Mouse (Mus musculus): Measurements from ENCODE around the gene Itgal.
"Not testable (repeated sequence)": the region's sequence is repeated elsewhere in the genome, so short reads cannot be mapped to it uniquely, and the experiment has no call there.

The Itgal gene

DNA sequence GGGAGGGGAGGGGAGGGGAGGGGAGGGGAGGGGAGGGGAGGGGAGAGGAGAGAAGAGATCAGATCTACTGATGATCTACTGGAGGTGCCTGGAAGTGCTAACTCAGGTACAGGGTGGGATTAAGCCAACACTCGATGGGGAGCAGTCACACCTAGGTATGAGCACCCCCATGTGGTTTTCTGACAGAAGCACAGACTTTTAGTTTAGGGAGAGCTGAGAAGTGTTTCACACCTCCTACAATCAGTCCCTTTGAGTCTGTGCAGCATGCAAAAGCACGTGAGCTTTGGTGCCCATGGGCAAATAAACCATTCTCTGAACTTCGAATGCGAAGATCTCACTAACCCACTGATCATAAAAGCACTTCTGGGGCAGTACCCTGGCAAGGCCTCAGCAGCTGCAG is 46.3 kb downstream of the Itgal start:
- DNase-seq (ENCODE audit: low spot score in 2 of 2), result no peak

DNA sequence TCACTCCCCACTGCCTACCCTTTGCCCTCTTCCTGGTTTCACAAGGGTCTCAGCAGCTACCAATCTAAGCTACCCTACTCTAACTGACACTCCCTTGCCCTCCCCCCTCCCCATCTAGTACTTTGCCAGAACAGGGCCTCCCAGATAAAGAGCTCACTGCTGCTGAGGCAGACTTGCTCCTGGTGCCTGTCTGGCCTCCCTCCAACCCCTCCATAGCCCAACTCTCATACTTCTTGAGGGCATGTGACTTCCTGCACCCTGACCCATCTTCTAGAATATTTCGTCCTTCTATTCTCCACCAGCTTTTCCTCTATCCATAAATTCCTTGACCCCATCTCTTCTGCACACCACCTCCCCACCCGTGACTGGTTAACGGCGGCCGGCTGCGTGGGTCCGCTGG is 46.8 kb downstream of the Itgal start:
- DNase-seq (ENCODE audit: low spot score in 2 of 2), result no peak

DNA sequence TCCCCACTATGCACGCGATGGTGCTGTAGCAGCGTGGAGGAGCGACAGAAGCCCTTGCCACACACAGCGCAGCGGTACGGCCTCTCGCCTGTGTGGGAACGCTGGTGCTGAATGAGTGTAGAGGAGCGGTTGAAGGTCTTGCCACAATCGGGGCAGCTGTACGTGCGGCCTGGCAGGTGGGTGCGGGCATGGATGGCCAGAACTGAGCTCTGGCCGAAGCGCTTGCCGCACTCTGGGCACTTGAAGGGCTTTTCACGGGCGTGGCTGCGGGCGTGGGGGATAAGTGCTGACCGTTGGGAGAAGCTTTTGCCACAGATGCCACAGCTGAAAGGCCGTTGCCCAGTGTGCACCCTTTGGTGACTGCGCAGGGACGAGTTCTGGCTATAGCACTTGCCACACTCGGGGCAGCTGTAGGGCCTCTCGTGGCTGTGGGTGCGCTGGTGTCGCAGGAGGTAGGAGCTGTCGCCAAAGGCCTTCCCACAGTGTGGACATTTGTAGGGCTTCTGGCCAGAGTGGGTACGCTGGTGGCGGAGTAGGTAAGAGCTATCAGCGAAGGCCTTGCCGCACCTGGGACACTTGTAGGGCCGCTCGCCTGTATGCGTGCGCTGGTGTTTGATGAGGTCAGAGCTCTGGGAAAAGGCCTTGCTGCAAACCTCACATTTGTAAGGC is 47.4 kb downstream of the Itgal start:
- peak in 1 of 2 experiments; percentile 33 for DNase-seq (ENCODE audit: low spot score in 2 of 2)

DNA sequence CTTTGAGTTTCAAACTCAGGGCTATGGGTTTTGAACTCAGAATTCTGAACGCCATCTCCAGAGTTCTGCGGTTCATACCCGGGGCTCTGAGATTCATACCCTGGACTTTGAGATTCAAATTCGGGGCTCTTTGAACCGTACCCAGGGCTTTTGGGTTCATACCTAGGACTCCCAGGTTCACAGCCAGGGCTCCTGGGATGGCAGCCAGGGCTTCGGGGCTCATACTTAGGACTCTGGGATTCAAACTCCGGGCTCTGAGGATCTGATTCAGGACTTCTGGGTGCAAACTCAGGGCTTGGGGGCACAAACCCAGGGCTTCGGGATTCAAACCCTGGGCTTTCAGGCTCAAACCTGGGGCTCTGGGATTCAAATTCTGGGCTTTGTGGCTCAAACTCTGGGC is 48.3 kb downstream of the Itgal start:
- no peak for DNase-seq (ENCODE audit: low spot score in 2 of 2)

DNA sequence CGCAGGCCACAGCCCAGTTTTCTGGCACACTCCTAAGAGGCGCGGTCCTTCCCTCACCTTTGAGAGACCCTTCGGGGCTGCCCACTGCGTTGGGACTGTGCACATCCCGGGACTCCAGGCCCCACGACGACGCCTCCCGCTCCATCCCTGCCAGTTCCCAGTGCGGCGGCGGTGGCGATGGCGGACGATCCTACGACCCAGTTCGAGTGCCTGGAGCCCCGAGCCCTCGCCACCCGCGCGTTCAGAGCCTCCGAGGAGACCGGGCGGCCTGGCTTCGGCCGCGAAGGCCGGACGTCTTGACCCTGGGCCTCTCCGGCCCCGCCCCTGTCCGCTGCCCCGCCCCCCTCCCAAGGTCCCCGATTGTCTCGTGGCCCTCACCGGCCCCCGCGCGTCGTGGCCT is 49.0 kb downstream of the Itgal start:
- DNase-seq (ENCODE audit: low spot score in 2 of 2), result peak; percentile 50 to 57

- peak; percentile 93 to 95 for DNase-seq (ENCODE audit: low spot score in 2 of 2)
These were observed 49.7 kb downstream of the Itgal start, which contains the start of gene Zfp768 for GRCm38 (mm10) chr7:127345512-127346325. Gene Zfp768, minus strand, starts transcription at chr7:127345589.

DNA sequence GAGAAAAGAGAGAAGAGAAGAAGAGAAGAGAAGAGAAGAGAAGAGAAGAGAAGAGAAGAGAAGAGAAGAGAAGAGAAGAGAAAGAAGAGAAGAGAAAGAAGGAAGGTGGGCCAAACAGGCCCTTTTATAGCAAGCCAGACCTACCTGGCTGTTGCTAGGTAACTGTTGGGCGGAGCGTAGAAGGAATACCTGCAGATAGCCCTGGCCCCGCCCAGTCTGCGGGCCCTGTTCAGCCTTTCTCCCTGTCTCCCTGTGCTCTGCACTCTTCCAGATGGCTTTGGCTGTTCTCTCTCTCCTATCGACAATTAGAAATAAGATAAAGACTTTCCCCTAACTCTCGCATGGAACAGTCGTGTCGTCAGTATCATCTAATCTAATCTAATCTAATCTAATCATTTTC is 50.6 kb downstream of the Itgal start:
- no peak for DNase-seq (ENCODE audit: low spot score in 2 of 2)

DNA sequence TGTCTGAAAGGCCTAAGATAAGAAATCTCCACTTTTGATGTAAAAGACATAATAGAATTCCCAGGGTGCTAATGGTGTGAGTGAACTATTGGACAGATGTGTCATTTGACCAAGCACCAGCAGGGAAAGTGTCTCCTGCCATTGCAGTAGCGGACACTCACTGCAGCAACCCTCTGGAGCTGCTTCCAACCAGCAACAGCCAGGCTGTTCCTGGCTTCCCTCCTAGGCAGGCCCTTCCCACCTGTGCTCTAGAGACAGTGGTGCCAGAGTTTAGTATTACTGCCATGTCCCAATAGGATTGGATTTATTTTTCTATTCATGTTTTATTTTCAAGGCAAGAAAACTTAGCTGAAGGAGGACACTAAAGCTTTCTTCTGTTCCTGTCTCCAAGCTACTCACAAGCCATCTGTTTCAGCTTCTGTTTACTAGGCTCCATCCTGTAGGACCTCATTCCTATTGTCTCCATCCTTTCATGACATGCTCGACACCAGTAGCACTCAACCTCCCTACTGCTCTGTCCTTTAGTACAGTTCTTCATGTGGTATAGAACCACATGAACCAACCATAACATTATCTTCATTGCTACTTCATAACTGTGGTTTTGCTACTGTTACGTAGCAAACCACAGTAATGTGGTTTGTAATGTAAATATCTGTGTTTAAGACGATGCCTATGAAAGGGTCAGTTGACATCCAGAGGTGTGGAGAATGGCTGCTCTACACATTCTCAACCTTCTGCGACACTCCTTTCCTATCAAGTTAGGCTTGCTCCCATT is 55.4 kb downstream of the Itgal start:
- DNase-seq (ENCODE audit: low spot score in 2 of 2), result no peak

- DNase-seq (ENCODE audit: low spot score in 2 of 2), result no peak
These were observed 59.7 kb downstream of the Itgal start for GRCm38 (mm10) chr7:127355796-127356195.

DNA sequence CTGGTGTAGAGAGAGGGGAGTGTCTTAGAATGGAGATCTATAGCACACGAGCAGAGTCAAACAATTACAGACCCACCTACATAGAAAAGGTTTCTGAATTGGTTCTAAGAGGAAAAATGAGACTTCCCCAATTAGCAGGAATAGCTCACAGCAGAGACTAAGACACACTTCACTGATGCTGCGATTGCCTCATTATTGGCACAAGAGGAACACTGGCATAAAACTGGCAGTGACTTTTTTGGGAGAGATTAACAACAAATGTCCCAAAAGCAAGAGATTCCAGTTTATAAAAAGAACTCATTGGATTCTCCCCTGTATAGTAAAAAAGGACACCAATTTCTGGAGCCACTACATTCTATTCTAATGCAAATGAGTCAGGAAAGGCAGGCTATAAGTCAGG is 61.8 kb downstream of the Itgal start:
- no peak for DNase-seq (ENCODE audit: low spot score in 2 of 2)

GRCm38 (mm10) chr7:127358472-127358871 is 62.4 kb downstream of the Itgal start:
- no peak for DNase-seq (ENCODE audit: low spot score in 2 of 2)

DNA sequence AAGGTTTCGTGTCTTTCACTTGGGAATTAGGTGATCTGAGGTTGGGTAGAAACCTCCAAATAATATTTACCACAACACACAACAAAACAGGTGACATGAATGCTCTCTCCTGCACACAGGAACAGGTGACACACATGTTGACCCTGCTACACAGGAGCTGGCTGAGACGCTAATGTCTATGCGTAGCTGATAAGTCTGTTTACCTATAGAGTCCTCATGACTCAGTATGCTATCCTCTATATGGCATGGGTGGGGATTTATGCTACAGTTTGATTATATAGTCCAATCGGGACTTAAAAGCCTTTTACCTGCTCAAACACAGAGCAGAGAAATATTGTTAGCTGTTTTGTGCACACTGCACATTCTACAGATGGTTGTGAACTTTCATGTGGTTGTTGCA is 64.2 kb downstream of the Itgal start:
- no peak for DNase-seq (ENCODE audit: low spot score in 2 of 2)

DNA sequence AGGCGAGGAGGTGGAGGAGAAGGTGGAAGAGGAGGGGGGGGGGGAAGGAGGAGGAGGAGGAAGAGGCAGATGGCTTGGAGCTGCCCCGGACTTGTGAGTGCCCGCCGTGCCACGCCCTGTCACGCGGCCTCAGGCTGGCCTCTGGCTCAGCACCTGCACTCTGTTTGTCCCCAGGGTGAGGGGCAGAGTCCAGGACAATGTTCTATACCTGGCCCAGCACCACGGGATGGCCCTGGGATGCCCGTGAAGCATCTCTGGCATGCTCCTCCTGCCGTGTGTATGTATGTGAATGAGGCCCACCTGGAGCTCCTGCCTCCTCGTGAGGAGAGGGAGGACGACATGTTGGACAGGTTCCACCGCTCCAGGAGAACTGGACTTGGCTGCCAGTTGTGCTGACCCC is 65.4 kb downstream of the Itgal start:
- no peak for DNase-seq (ENCODE audit: low spot score in 2 of 2)

GRCm38 (mm10) chr7:127362418-127362817 is 66.4 kb downstream of the Itgal start:
- DNase-seq (ENCODE audit: low spot score in 2 of 2), result not testable (repeated sequence)

DNA sequence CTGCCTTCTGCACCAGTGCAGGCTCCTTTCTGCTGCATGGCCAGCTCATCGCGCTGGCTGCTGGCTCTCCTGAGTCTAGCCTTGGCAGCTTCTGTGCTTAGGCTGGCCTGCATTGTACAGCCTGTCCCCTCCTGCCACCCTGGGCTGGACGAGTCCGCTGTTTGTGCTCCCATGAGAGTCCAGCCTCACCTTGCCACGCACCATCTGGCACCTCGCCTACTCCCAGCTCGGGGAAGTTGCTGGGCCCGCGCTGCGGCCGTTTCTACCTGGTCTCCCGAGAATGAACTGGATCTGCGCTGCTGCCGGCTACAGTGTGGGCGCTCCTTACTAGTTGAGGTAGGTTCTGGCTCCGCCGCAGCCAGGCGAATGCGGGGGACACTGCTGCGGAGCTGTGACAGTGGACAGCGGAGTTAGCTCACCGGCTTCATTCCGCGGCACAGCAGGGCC is 67.4 kb downstream of the Itgal start:
- DNase-seq (ENCODE audit: low spot score in 2 of 2), result peak in 1 of 2 experiments; percentile 37

- no peak for DNase-seq (ENCODE audit: low spot score in 2 of 2)
These were observed 68.1 kb downstream of the Itgal start for GRCm38 (mm10) chr7:127364166-127364565.

GRCm38 (mm10) chr7:127366249-127366648 is 70.2 kb downstream of the Itgal start:
- no peak for DNase-seq (ENCODE audit: low spot score in 2 of 2)

GRCm38 (mm10) chr7:127371213-127371612 is 75.2 kb downstream of the Itgal start:
- no peak for DNase-seq (ENCODE audit: low spot score in 2 of 2)

DNA sequence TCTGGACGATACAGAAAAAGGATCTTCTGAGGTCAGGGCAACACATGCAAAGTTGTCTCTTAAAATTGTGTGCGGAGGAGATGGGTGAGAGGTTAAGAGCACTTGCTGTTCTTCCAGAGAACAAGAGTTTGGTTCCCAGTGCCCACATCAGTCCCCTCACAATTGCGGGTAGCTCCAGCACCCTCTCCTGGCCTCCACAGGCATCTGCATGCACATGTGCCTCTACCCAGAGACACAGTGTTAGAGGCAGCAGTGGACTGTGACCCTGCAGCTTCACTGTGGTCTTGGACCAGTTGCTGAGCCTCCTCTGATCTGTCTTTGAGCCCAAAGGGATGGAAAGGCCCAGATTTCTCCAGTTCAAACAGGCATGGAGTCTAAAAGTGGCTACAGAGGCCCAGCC is 75.8 kb downstream of the Itgal start:
- not testable (repeated sequence) for DNase-seq (ENCODE audit: low spot score in 2 of 2)

- peak; percentile 94 to 96 for DNase-seq (ENCODE audit: low spot score in 2 of 2)
These were observed 79.5 kb downstream of the Itgal start, which contains the start of gene Zfp747 for GRCm38 (mm10) chr7:127375271-127376245. Gene Zfp747, minus strand, starts transcription at chr7:127376050.

GRCm38 (mm10) chr7:127378310-127378921 is 82.4 kb downstream of the Itgal start:
- DNase-seq (ENCODE audit: low spot score in 2 of 2), result no peak
